Mouse (Mus musculus): Measurements from ENCODE around the gene Sc5d.

- TF ChIP-seq CTCF (IDR thresholded peaks at IDR 0.05) (no peak), EP300 (IDR thresholded peaks at IDR 0.05) (0 out of 2 replicates have a peak, but pooled peaks have one; percentile 31)
Measured at GRCm38 (mm10) chr9:42213142-42213541, 50.9 kb downstream of the Sc5d start.
